ENCODE assay signal across 8 mouse cellular contexts in genomic region chr2:131178828-131179245, GRCm38 (mm10). TPM values are rescaled to one million over a fixed set of nuclear protein-coding genes. Genes with fewer than 3 reads are reported as not detected.
A peak's percentile ranks its signal among the peaks of the same experiment; 100 is the strongest.
DNase-seq lines count a peak whose midpoint lies in the region; ATAC-seq and TF ChIP-seq lines count a peak whose summit lies in the region.

No protein-coding gene starts in this region.

- no peaks in the 10 kb centered on the region for H3K9me3 ChIP-seq in heart, embryonic 10.5 days
- no peaks in the 10 kb centered on the region for H3K9me3 ChIP-seq in ES-Bruce4 (replicated peaks; ENCODE audit: control insufficient read depth, insufficient read depth, low read length, poor library complexity, severe bottlenecking)
- H3K9me3 ChIP-seq in intestine, embryonic 16.5 days (ENCODE audit: control insufficient read depth, low read length), result no peaks in the 10 kb centered on the region

- H3K4me2 ChIP-seq in intestine, embryonic 16.5 days (ENCODE audit: low read depth, low read length), result peak overlapping the region; percentile 95

- DNase-seq in heart, embryonic 10.5 days (ENCODE audit: low spot score), result peak; percentile 82
- no peak for DNase-seq in heart, postnatal 4 days
- peak; percentile 21 for DNase-seq in lung, postnatal 10 days
- DNase-seq in thymus, postnatal 36 days, result no peak

- WGBS in heart, embryonic 10.5 days, result 37% methylated on average over 26 of the region's 26 CpGs
- 22% methylated on average over 26 of the region's 26 CpGs for WGBS in intestine, embryonic 16.5 days

- peak; percentile 7; the same call in 1 of the 2 replicates for ATAC-seq in erythroblast, adult 5-6 weeks (replicated peaks; ENCODE audit: low FRiP score, poor library complexity, severe bottlenecking)
- ATAC-seq in intestine, embryonic 16.5 days, result no peak
- no peak for ATAC-seq in megakaryocyte progenitor cell, adult 5-6 weeks (replicated peaks; ENCODE audit: poor library complexity)

- no peak for TF ChIP-seq CTCF in ES-Bruce4 (IDR thresholded peaks at IDR 0.05; ENCODE audit: low read depth, low read length)

- H3K36me3 ChIP-seq in heart, embryonic 10.5 days, result peaks cover 14% of the 10 kb centered on the region
- H3K36me3 ChIP-seq in ES-Bruce4 (ENCODE audit: control insufficient read depth, insufficient read depth, low read length, poor library complexity, severe bottlenecking), result no peaks in the 10 kb centered on the region
- H3K36me3 ChIP-seq in intestine, embryonic 16.5 days (ENCODE audit: control insufficient read depth, insufficient read depth, low read length), result no peaks in the 10 kb centered on the region; the same call in 1 of the 2 replicates

- peak overlapping the region; percentile 92 for H3K27ac ChIP-seq in heart, embryonic 10.5 days
- H3K27ac ChIP-seq in ES-Bruce4 (ENCODE audit: insufficient read depth, low read length), result no peak overlapping the region
- H3K27ac ChIP-seq in intestine, embryonic 16.5 days (ENCODE audit: low read length), result peak overlapping the region; percentile 97

- no peak for TF ChIP-seq POLR2A in ES-Bruce4 (IDR thresholded peaks at IDR 0.05; ENCODE audit: insufficient read depth, low read length)

- peak overlapping the region; percentile 80 for H3K9ac ChIP-seq in ES-Bruce4 (ENCODE audit: low read depth, poor library complexity, severe bottlenecking)
- H3K9ac ChIP-seq in intestine, embryonic 16.5 days (ENCODE audit: low read depth, low read length), result peak overlapping the region; percentile 96

- H3K4me1 ChIP-seq in heart, embryonic 10.5 days, result peaks cover 40% of the 10 kb centered on the region
- peaks cover 4% of the 10 kb centered on the region for H3K4me1 ChIP-seq in ES-Bruce4 (ENCODE audit: control insufficient read depth, insufficient read depth, low read length)
- H3K4me1 ChIP-seq in intestine, embryonic 16.5 days (ENCODE audit: control insufficient read depth, insufficient read depth, low read length), result peaks cover 36% of the 10 kb centered on the region

- peak overlapping the region; percentile 81 for H3K4me3 ChIP-seq in heart, embryonic 10.5 days
- H3K4me3 ChIP-seq in ES-Bruce4 (ENCODE audit: low read depth, low read length), result peak overlapping the region; percentile 92
- peak overlapping the region; percentile 84 for H3K4me3 ChIP-seq in intestine, embryonic 16.5 days (ENCODE audit: low read length)

- no peak for TF ChIP-seq EP300 in ES-Bruce4 (IDR thresholded peaks at IDR 0.05; ENCODE audit: insufficient read depth, low read depth, low read length)

- peaks cover 9% of the 10 kb centered on the region for H3K27me3 ChIP-seq in heart, embryonic 10.5 days (ENCODE audit: insufficient read depth, poor library complexity, severe bottlenecking)
- no peaks in the 10 kb centered on the region for H3K27me3 ChIP-seq in ES-Bruce4 (ENCODE audit: control insufficient read depth, insufficient read depth, low read length, poor library complexity, severe bottlenecking)
- H3K27me3 ChIP-seq in intestine, embryonic 16.5 days (replicated peaks; ENCODE audit: control insufficient read depth, insufficient read depth, low read length), result no peaks in the 10 kb centered on the region

RNA-seq across cellular contexts. Expression of gene Cenpb, which starts 1.0 kb away (rescaled TPM):
- polyA plus RNA-seq in heart, embryonic 10.5 days (2016; fragmentation: Nextera tagmentation; extraction: Ambion mirVana), result 4.9 and 5.1 TPM in 2 replicates
- 10 to 100 TPM; 76.5 to 78.4 TPM for total RNA-seq in heart, postnatal 4 days (2021)
- polyA plus RNA-seq in ES-Bruce4 (2011; ENCODE audit: insufficient read depth, insufficient read length, low read depth, missing spikeins), result 12.2 and 12.3 TPM in 2 replicates
- 0.96 and 3.8 TPM in 2 replicates for total RNA-seq in erythroblast, adult 5-6 weeks (2015; ENCODE audit: low replicate concordance)
- total RNA-seq in erythroblast, adult 5-6 weeks (2017; ENCODE audit: low replicate concordance), result 6.4 and 7.7 TPM in 2 replicates
- polyA plus RNA-seq in intestine, embryonic 16.5 days (2015; fragmentation: Nextera tagmentation; extraction: Ambion mirVana), result 9.5 and 9.7 TPM in 2 replicates
- total RNA-seq in megakaryocyte progenitor cell, adult 5-6 weeks (2015), result 8.0 and 8.3 TPM in 2 replicates
- total RNA-seq in megakaryocyte progenitor cell, adult 5-6 weeks (2017), result 14.8 and 15.8 TPM in 2 replicates

RNA-seq across cellular contexts. Expression of gene Cdc25b, which starts 7.9 kb away (rescaled TPM):
- 27.8 and 35.9 TPM in 2 replicates for polyA plus RNA-seq in heart, embryonic 10.5 days (2016; fragmentation: Nextera tagmentation; extraction: Ambion mirVana)
- 10 to 100 TPM; 23.5 to 34.1 TPM for total RNA-seq in heart, postnatal 4 days (2021)
- polyA plus RNA-seq in ES-Bruce4 (2011; ENCODE audit: insufficient read depth, insufficient read length, low read depth, missing spikeins), result 26.1 and 28.8 TPM in 2 replicates
- 160 and 210 TPM in 2 replicates for total RNA-seq in erythroblast, adult 5-6 weeks (2015; ENCODE audit: low replicate concordance)
- 363 and 459 TPM in 2 replicates for total RNA-seq in erythroblast, adult 5-6 weeks (2017; ENCODE audit: low replicate concordance)
- polyA plus RNA-seq in intestine, embryonic 16.5 days (2015; fragmentation: Nextera tagmentation; extraction: Ambion mirVana), result 41.2 and 46.4 TPM in 2 replicates
- 8.9 and 10.8 TPM in 2 replicates for total RNA-seq in megakaryocyte progenitor cell, adult 5-6 weeks (2015)
- 9.6 and 13.4 TPM in 2 replicates for total RNA-seq in megakaryocyte progenitor cell, adult 5-6 weeks (2017)

RNA-seq across cellular contexts. Expression of gene Spef1, which starts 8.2 kb away (rescaled TPM):
- polyA plus RNA-seq in heart, embryonic 10.5 days (2016; fragmentation: Nextera tagmentation; extraction: Ambion mirVana), result 0.75 and 1.5 TPM in 2 replicates
- total RNA-seq in heart, postnatal 4 days (2021), result 1 to 10 TPM; 6.3 to 7.2 TPM
- polyA plus RNA-seq in ES-Bruce4 (2011; ENCODE audit: insufficient read depth, insufficient read length, low read depth, missing spikeins), result 1.2 and 2.0 TPM in 2 replicates
- 0.63 TPM in 1 of 2 replicates, not detected in the other for total RNA-seq in erythroblast, adult 5-6 weeks (2015; ENCODE audit: low replicate concordance)
- total RNA-seq in erythroblast, adult 5-6 weeks (2017; ENCODE audit: low replicate concordance), result 3.1 and 4.2 TPM in 2 replicates
- polyA plus RNA-seq in intestine, embryonic 16.5 days (2015; fragmentation: Nextera tagmentation; extraction: Ambion mirVana), result 3.1 and 3.6 TPM in 2 replicates
- total RNA-seq in megakaryocyte progenitor cell, adult 5-6 weeks (2015), result 0.39 and 0.72 TPM in 2 replicates
- total RNA-seq in megakaryocyte progenitor cell, adult 5-6 weeks (2017), result 0.91 and 2.0 TPM in 2 replicates

RNA-seq across cellular contexts. Expression of gene 1700037H04Rik, which starts 19.0 kb away (rescaled TPM):
- polyA plus RNA-seq in heart, embryonic 10.5 days (2016; fragmentation: Nextera tagmentation; extraction: Ambion mirVana), result 82.6 and 86.0 TPM in 2 replicates
- 10 to 100 TPM; 23.4 to 26.0 TPM for total RNA-seq in heart, postnatal 4 days (2021)
- polyA plus RNA-seq in ES-Bruce4 (2011; ENCODE audit: insufficient read depth, insufficient read length, low read depth, missing spikeins), result 74.5 and 79.8 TPM in 2 replicates
- total RNA-seq in erythroblast, adult 5-6 weeks (2015; ENCODE audit: low replicate concordance), result 77.1 and 92.0 TPM in 2 replicates
- total RNA-seq in erythroblast, adult 5-6 weeks (2017; ENCODE audit: low replicate concordance), result 33.9 and 49.3 TPM in 2 replicates
- 138 and 160 TPM in 2 replicates for polyA plus RNA-seq in intestine, embryonic 16.5 days (2015; fragmentation: Nextera tagmentation; extraction: Ambion mirVana)
- 85.1 and 90.4 TPM in 2 replicates for total RNA-seq in megakaryocyte progenitor cell, adult 5-6 weeks (2015)
- 34.9 and 39.5 TPM in 2 replicates for total RNA-seq in megakaryocyte progenitor cell, adult 5-6 weeks (2017)

RNA-seq across cellular contexts. Expression of gene Ap5s1, which starts 28.0 kb away (rescaled TPM):
- 23.6 and 33.3 TPM in 2 replicates for polyA plus RNA-seq in heart, embryonic 10.5 days (2016; fragmentation: Nextera tagmentation; extraction: Ambion mirVana)
- 10 to 100 TPM; 32.6 to 42.4 TPM for total RNA-seq in heart, postnatal 4 days (2021)
- polyA plus RNA-seq in ES-Bruce4 (2011; ENCODE audit: insufficient read depth, insufficient read length, low read depth, missing spikeins), result 6.5 and 8.5 TPM in 2 replicates
- total RNA-seq in erythroblast, adult 5-6 weeks (2015; ENCODE audit: low replicate concordance), result 18.2 and 36.5 TPM in 2 replicates
- 18.7 and 21.0 TPM in 2 replicates for total RNA-seq in erythroblast, adult 5-6 weeks (2017; ENCODE audit: low replicate concordance)
- polyA plus RNA-seq in intestine, embryonic 16.5 days (2015; fragmentation: Nextera tagmentation; extraction: Ambion mirVana), result 27.2 and 30.7 TPM in 2 replicates
- total RNA-seq in megakaryocyte progenitor cell, adult 5-6 weeks (2015), result 3.6 and 3.9 TPM in 2 replicates
- total RNA-seq in megakaryocyte progenitor cell, adult 5-6 weeks (2017), result 2.9 and 6.7 TPM in 2 replicates

Comparison
In these comparisons a context has a peak if more than half of its experiments do, and no peak if none do; other contexts are left out.
1. DNase-seq: peak in heart, embryonic 10.5 days (single experiment) and lung, postnatal 10 days (single experiment); none in heart, postnatal 4 days (single experiment) and thymus, postnatal 36 days (0 of 2).
2. RNA of gene Cenpb, which starts 1.0 kb away (total RNA-seq): 76.5 to 78.4 TPM in heart, postnatal 4 days; 8.0 to 15.8 TPM in megakaryocyte progenitor cell, adult 5-6 weeks and 0.96 to 7.7 TPM in erythroblast, adult 5-6 weeks; every median in the first group is over 4 times any median in the second.
3. RNA of gene Cdc25b, which starts 7.9 kb away (total RNA-seq): 160 to 459 TPM in erythroblast, adult 5-6 weeks; 23.5 to 34.1 TPM in heart, postnatal 4 days and 8.9 to 13.4 TPM in megakaryocyte progenitor cell, adult 5-6 weeks; every median in the first group is over 4 times any median in the second.
4. Peak in every context shown above with its lines, with median percentiles within 50 percentile points of each other: H3K4me3 ChIP-seq.